Mouse (Mus musculus): Measurements from ENCODE around the gene Timm23.
"Not testable (repeated sequence)": the region's sequence is repeated elsewhere in the genome, so short reads cannot be mapped to it uniquely, and the experiment has no call there.

Gene Timm23

GRCm38 (mm10) chr14:32201791-32202451 lies at the start of gene Timm23, which contains the start of gene Parg:
Timm23 (minus strand) TSS chr14:32201898.
Parg (plus strand) TSS chr14:32201949.
- DNase-seq (ENCODE audit: low read depth, low spot score) = peak; percentile 89

- DNase-seq (ENCODE audit: low read depth, low spot score) = no peak
Observed at GRCm38 (mm10) chr14:32249616-32250015, 47.9 kb upstream of the Timm23 start.

- DNase-seq (ENCODE audit: low read depth, low spot score) = no peak
Observed at GRCm38 (mm10) chr14:32246019-32246418, 44.3 kb upstream of the Timm23 start.

GRCm38 (mm10) chr14:32242401-32242800 lies 40.7 kb upstream of the Timm23 start:
- no peak for DNase-seq (ENCODE audit: low read depth, low spot score)

- peak; percentile 69 for DNase-seq (ENCODE audit: low read depth, low spot score)
Observed at GRCm38 (mm10) chr14:32228996-32229395, 27.3 kb upstream of the Timm23 start.

GRCm38 (mm10) chr14:32226601-32227000 lies 24.9 kb upstream of the Timm23 start:
- no peak for DNase-seq (ENCODE audit: low read depth, low spot score)

- DNase-seq (ENCODE audit: low read depth, low spot score) = peak; percentile 40
Observed at GRCm38 (mm10) chr14:32201354-32201753, 344 bp downstream of the Timm23 start.

- peak; percentile 14 for DNase-seq (ENCODE audit: low read depth, low spot score)
Observed at GRCm38 (mm10) chr14:32193557-32193956, 8.1 kb downstream of the Timm23 start.

- DNase-seq (ENCODE audit: low read depth, low spot score) = peak; percentile 70
Observed at GRCm38 (mm10) chr14:32192437-32192836, 9.3 kb downstream of the Timm23 start.

- DNase-seq (ENCODE audit: low read depth, low spot score) = no peak
Observed at GRCm38 (mm10) chr14:32191926-32192325, 9.8 kb downstream of the Timm23 start.

GRCm38 (mm10) chr14:32190627-32191391 lies 10.9 kb downstream of the Timm23 start:
- DNase-seq (ENCODE audit: low read depth, low spot score) = no peak

GRCm38 (mm10) chr14:32183846-32184245 lies 17.9 kb downstream of the Timm23 start:
- no peak for DNase-seq (ENCODE audit: low read depth, low spot score)

- no peak for DNase-seq (ENCODE audit: low read depth, low spot score)
Observed at GRCm38 (mm10) chr14:32180861-32181260, 20.8 kb downstream of the Timm23 start.

- DNase-seq (ENCODE audit: low read depth, low spot score) = no peak
Observed at GRCm38 (mm10) chr14:32179393-32180195, 22.1 kb downstream of the Timm23 start.

- DNase-seq (ENCODE audit: low read depth, low spot score) = not testable (repeated sequence)
Observed at GRCm38 (mm10) chr14:32176590-32176989, 25.1 kb downstream of the Timm23 start.

- DNase-seq (ENCODE audit: low read depth, low spot score) = no peak
Observed at GRCm38 (mm10) chr14:32175310-32175709, 26.4 kb downstream of the Timm23 start.

GRCm38 (mm10) chr14:32170137-32170536 lies 31.6 kb downstream of the Timm23 start:
- DNase-seq (ENCODE audit: low read depth, low spot score) = no peak

- no peak for DNase-seq (ENCODE audit: low read depth, low spot score)
Observed at GRCm38 (mm10) chr14:32168653-32169231, 33.0 kb downstream of the Timm23 start.

- DNase-seq (ENCODE audit: low read depth, low spot score) = no peak
Observed at GRCm38 (mm10) chr14:32167326-32167725, 34.4 kb downstream of the Timm23 start.

GRCm38 (mm10) chr14:32166840-32167239 lies 34.9 kb downstream of the Timm23 start:
- DNase-seq (ENCODE audit: low read depth, low spot score) = no peak

GRCm38 (mm10) chr14:32166062-32166441 lies 35.6 kb downstream of the Timm23 start:
- no peak for DNase-seq (ENCODE audit: low read depth, low spot score)

Data from CD4-positive, CD25-positive, alpha-beta regulatory T cell, adult 2 months (primary cell).